Mouse (Mus musculus): Measurements from ENCODE around the gene Tmem19. TPM values are rescaled to one million over a fixed set of nuclear protein-coding genes. Genes with fewer than 3 reads are reported as not detected.

Gene Tmem19
- polyA plus RNA-seq, 1 experiment from 2014 or later: 38.5 TPM

- Histone ChIP-seq H3K4me2 (no peak overlapping the region), H3K9ac (no peak overlapping the region), H3K27me3 (replicated peaks) (no peaks in the 10 kb centered on the region), H3K4me1 (no peaks in the 10 kb centered on the region), H3K9me3 (no peaks in the 10 kb centered on the region), H3K4me3 (no peak overlapping the region), H3K36me3 (replicated peaks) (peaks cover 21% of the 10 kb centered on the region), H3K27ac (no peak overlapping the region)
- 87% methylated on average over 9 of the region's 9 CpGs for WGBS
- ATAC-seq (replicated peaks): no peak
Observed at GRCm38 (mm10) chr10:115296401-115296935, 65.8 kb downstream of the Tmem19 start.

GRCm38 (mm10) chr10:115295162-115295561 is 67.1 kb downstream of the Tmem19 start:
- Histone ChIP-seq H3K9ac (no peak overlapping the region), H3K27me3 (replicated peaks) (no peaks in the 10 kb centered on the region), H3K4me1 (no peaks in the 10 kb centered on the region), H3K36me3 (replicated peaks) (peaks cover 28% of the 10 kb centered on the region), H3K9me3 (no peaks in the 10 kb centered on the region), H3K4me3 (no peak overlapping the region), H3K4me2 (no peak overlapping the region), H3K27ac (no peak overlapping the region)
- WGBS: 97% methylated on average over 3 of the region's 3 CpGs
- no peak for ATAC-seq (replicated peaks)

GRCm38 (mm10) chr10:115294715-115295114 is 67.6 kb downstream of the Tmem19 start:
- H3K4me3 ChIP-seq: no peak overlapping the region
- no peak for ATAC-seq (replicated peaks)
- no peaks in the 10 kb centered on the region for H3K27me3 ChIP-seq (replicated peaks)
- H3K9me3 ChIP-seq: no peaks in the 10 kb centered on the region
- H3K4me1 ChIP-seq: no peaks in the 10 kb centered on the region
- no peak overlapping the region for H3K4me2 ChIP-seq
- H3K9ac ChIP-seq: no peak overlapping the region
- H3K27ac ChIP-seq: no peak overlapping the region
- H3K36me3 ChIP-seq (replicated peaks): peaks cover 28% of the 10 kb centered on the region
- WGBS: 78% methylated on average over 7 of the region's 7 CpGs

- no peaks in the 10 kb centered on the region for H3K27me3 ChIP-seq (replicated peaks)
- no peak overlapping the region for H3K27ac ChIP-seq
- WGBS: 93% methylated on average over 7 of the region's 7 CpGs
- no peaks in the 10 kb centered on the region for H3K9me3 ChIP-seq
- no peak overlapping the region for H3K4me2 ChIP-seq
- no peak overlapping the region for H3K4me3 ChIP-seq
- H3K36me3 ChIP-seq (replicated peaks): peaks cover 28% of the 10 kb centered on the region
- no peak overlapping the region for H3K9ac ChIP-seq
- no peak for ATAC-seq (replicated peaks)
- no peaks in the 10 kb centered on the region for H3K4me1 ChIP-seq
Observed at GRCm38 (mm10) chr10:115293946-115294345, 68.4 kb downstream of the Tmem19 start.

DNA sequence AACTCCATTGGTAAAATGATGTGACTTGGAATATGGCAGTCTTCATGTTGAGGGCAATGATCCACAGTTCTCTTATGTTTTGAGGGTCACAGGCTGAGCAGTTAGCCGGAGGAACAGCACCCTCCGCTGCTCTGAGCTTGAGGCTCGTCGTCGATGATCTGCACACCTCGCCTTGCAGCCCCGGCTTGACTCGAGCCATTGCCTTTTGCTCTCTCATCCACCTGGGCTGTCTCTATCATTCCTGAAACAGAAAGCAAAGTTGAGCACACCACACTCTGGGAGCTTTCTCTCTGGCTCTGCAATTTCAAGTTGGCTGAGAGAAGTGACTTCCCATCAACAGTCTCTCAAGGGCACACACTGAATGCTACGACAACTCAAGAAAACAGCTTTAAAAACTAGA is 71.6 kb downstream of the Tmem19 start:
- peaks cover 39% of the 10 kb centered on the region for H3K36me3 ChIP-seq (replicated peaks)
- no peak for ATAC-seq (replicated peaks)

More for the DNA sequence above, 71.6 kb downstream of the Tmem19 start:
- no peak overlapping the region for H3K9ac ChIP-seq
- H3K4me3 ChIP-seq: no peak overlapping the region
- WGBS: 95% methylated on average over 9 of the region's 9 CpGs
- no peaks in the 10 kb centered on the region for H3K9me3 ChIP-seq
- H3K4me1 ChIP-seq: no peaks in the 10 kb centered on the region
- no peak overlapping the region for H3K4me2 ChIP-seq
- no peak overlapping the region for H3K27ac ChIP-seq
- no peaks in the 10 kb centered on the region for H3K27me3 ChIP-seq (replicated peaks)

Other genes with a start within 250 kb of the Tmem19 start
- gene Tph2, start 177.5 kb downstream of the Tmem19 start, polyA plus RNA-seq (2015; fragmentation: Nextera tagmentation; extraction: Ambion mirVana): 4.6 and 7.3 TPM in 2 replicates
- gene Tbc1d15, start 111.0 kb downstream of the Tmem19 start, polyA plus RNA-seq (2015; fragmentation: Nextera tagmentation; extraction: Ambion mirVana): 33.4 and 34.7 TPM in 2 replicates
- gene Rab21, start 46.9 kb downstream of the Tmem19 start, polyA plus RNA-seq (2015; fragmentation: Nextera tagmentation; extraction: Ambion mirVana): 8.7 and 11.9 TPM in 2 replicates
- gene Thap2, start 21.9 kb upstream of the Tmem19 start, polyA plus RNA-seq (2015; fragmentation: Nextera tagmentation; extraction: Ambion mirVana): 26.2 and 27.1 TPM in 2 replicates
- 18.6 and 20.0 TPM in 2 replicates for gene Zfc3h1, start 22.5 kb upstream of the Tmem19 start, polyA plus RNA-seq (2015; fragmentation: Nextera tagmentation; extraction: Ambion mirVana)
- 0.64 and 0.67 TPM in 2 replicates for gene A930009A15Rik, start 207.5 kb upstream of the Tmem19 start, polyA plus RNA-seq (2015; fragmentation: Nextera tagmentation; extraction: Ambion mirVana)
- 1.6 and 2.0 TPM in 2 replicates for gene Lgr5, start 225.3 kb upstream of the Tmem19 start, polyA plus RNA-seq (2015; fragmentation: Nextera tagmentation; extraction: Ambion mirVana)